Comparison of ENCODE assay signal across 18 mouse cellular contexts in the genomic region with DNA sequence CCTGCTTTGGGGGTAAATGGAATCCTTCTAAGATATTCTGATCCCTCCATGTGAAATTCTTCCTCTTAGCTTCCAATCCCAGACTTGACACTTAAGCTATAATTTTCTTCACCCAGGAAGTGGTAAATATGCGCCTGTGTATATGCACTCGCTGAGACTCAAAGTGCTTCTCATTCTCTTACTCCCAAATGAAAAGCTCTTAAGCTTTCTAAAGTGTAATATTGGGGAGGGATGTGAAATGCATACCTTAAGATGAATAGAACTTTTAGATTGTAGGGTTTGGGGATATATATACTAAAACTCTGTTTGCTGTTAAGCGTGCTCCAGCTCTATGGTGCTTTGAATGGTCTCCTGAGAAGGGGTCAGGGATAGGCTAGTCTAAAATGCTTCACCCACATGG. TPM values are rescaled to one million over a fixed set of nuclear protein-coding genes. Genes with fewer than 3 reads are reported as not detected.
"Had no signal": no experiment of that assay in that cellular context is flagged by ENCODE, and none has a peak within 500 bp of the region (broad histone marks: within the 10 kb centered on the region; RNA-seq: fewer than 3 reads in every experiment).

No protein-coding gene starts in this region.

- H3K9ac ChIP-seq: limb, embryonic 13.5 days; liver, embryonic 14.5 days had no signal

- H3K4me1 ChIP-seq: limb, embryonic 13.5 days had no signal

- H3K4me3 ChIP-seq: layer of hippocampus, adult 2 months; limb, embryonic 13.5 days had no signal

- H3K36me3 ChIP-seq: limb, embryonic 13.5 days had no signal

- H3K4me2 ChIP-seq: limb, embryonic 13.5 days had no signal

- H3K9me3 ChIP-seq: limb, embryonic 13.5 days had no signal

- DNase-seq: kidney, adult 18-20 months; kidney, postnatal 10 days; kidney, postnatal 4 days; left cerebral cortex, postnatal 4 days; lung, adult 18-20 months; right cerebral cortex, adult 18-20 months; right cerebral cortex, postnatal 25 days; thymus, adult 18-20 months; thymus, postnatal 25 days had no signal

- H3K27ac ChIP-seq: layer of hippocampus, adult 2 months; limb, embryonic 13.5 days; liver, embryonic 14.5 days; stomach, postnatal 0 days had no signal

RNA-seq across cellular contexts. Expression of a gene that starts 5.0 kb away (rescaled TPM):
- polyA plus RNA-seq: kidney, embryonic 14.5 days; liver, embryonic 14.5 days; lung, embryonic 16.5 days; neural tube, embryonic 14.5 days; small intestine, adult 2 months; stomach, postnatal 0 days; urinary bladder, adult 2 months had no signal
